Mouse (Mus musculus) gastrocnemius, postnatal 14 days (tissue): Measurements from ENCODE around the gene Itgb3. TPM values are rescaled to one million over a fixed set of nuclear protein-coding genes. Genes with fewer than 3 reads are reported as not detected.
A peak's percentile ranks its signal among the peaks of the same experiment; 100 is the strongest.

Source experiments
- DNase-seq: peaks from one replicate; pipeline ENCODE4 v3.0.0; 2021; ENCODE audit warnings: mixed read lengths
- intact Hi-C: fragments of 180-260 bp; cut with DNase I; formaldehyde crosslinking; loops from one replicate; pipeline ENCODE4 v1.15.1; 2025; ENCODE audit warnings: low total_unique reads
- total RNA-seq, 2 experiments: library from RNA; stranded (reverse); gene quantifications; 2 replicates each; pipeline ENCODE4 v1.2.3; 2021

Itgb3 gene
- total RNA-seq, 2 experiments from 2014 or later: 2.2 to 4.0 TPM

- intact Hi-C loops: no loop called here
- DNase-seq: no peak
These were observed 6.3 kb downstream of the Itgb3 start for GRCm38 (mm10) chr11:104614130-104614529.

GRCm38 (mm10) chr11:104616182-104616581, 8.4 kb downstream of the Itgb3 start:
- DNase-seq: no peak
- intact Hi-C loops: no loop called here

DNA sequence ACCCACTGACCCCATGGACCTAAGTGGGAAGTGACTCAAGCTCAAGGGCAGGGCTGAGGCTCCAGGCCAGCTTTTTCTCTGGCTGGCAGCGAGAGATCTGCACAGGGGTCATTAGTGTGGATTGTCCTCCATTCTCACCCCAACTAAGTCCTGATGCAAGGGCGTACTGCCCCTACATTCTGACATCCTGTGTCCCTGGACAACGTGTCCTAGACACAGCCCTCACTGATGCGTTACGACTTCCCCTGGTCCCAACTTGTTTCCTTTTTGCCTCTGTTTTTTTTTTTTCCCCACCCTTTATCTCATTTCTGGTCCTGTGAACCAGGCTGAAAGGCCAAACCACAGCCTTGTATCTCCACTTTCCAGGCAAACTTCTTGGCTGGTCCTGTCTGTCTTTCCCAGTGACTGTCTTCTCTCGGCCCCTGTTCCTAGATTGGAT, 10.9 kb downstream of the Itgb3 start:
- no peak for DNase-seq
- intact Hi-C loops: no loop called here

GRCm38 (mm10) chr11:104619084-104620022, 11.6 kb downstream of the Itgb3 start:
- intact Hi-C loops: no loop called here

DNA sequence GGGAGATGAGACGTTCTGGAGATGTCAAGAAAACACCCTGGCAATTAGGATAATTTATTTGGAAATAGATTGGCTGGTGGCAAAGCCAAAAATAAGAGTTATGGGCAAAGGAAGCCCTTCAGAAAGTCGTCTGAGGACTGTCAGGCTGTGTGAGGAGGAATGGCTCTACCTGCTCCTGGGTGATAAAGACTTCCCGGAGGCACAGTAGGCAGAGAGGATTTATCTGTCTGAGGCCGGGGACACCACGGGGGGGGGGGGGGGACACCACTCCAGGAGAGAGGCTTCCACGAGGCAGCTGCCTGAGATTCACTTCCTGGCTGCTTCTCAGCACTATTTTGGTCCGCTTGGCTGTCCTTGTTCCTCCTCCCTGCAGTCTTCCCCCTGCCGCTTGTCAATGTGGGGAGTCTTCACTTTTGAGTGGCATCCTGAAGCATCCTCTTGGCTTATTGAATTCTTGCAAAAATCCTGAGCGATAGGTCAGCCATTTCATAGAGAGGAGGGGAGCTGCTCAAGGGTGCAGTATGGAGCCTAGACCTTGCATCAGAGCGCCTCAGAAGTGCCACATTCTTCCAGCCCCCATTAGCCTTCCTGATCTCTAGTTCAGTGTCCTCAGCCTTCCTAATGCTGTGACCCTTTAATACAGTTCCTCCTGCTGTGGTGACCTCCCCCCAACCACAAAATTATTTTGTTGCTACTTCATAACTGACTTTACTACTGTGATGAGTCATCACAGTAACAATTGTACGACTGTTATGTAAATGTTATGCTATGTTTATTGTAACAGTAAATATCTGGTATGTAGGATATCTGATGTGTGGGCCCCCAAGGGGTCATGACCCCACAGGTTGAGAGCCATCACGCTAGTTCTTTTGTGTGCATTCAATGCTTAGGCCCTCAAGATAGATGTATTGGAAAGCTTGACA, 14.5 kb downstream of the Itgb3 start:
- peak; percentile 29 for DNase-seq
- intact Hi-C loops: no loop called here

More at GRCm38 (mm10) chr11:104619084-104620022, 11.6 kb downstream of the Itgb3 start:
- DNase-seq: no peak

- intact Hi-C loops: no loop called here
- peak; percentile 77 for DNase-seq
These were observed 17.1 kb downstream of the Itgb3 start for GRCm38 (mm10) chr11:104624791-104625391.

- intact Hi-C loops: no loop called here
- DNase-seq: peak; percentile 79
These were observed 17.9 kb downstream of the Itgb3 start for GRCm38 (mm10) chr11:104625453-104626402.

DNA sequence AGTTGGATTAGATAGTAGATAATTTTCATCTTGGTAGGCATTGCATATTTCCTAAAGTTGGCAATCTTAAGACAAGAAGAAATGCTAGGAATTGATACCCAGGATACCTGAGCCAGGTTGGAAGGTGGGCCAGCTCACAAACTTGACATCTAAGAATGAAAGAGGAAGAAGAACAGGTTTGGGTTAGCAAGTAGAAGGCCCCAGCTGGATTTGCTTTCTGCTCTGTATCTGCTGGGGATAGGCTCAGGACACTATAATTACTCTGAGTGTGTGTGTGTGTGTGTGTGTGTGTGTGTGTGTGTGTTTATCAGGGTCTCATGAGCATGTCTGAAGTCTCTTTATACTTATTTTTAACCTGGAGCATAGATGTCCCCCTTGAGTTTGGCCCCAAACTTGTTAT, 18.8 kb downstream of the Itgb3 start:
- no peak for DNase-seq
- intact Hi-C loops: no loop called here

GRCm38 (mm10) chr11:104627616-104628301, 20.0 kb downstream of the Itgb3 start:
- intact Hi-C loops: no loop called here
- DNase-seq: peak; percentile 50

GRCm38 (mm10) chr11:104628566-104628965, 20.8 kb downstream of the Itgb3 start:
- intact Hi-C loops: no loop called here
- no peak for DNase-seq

DNA sequence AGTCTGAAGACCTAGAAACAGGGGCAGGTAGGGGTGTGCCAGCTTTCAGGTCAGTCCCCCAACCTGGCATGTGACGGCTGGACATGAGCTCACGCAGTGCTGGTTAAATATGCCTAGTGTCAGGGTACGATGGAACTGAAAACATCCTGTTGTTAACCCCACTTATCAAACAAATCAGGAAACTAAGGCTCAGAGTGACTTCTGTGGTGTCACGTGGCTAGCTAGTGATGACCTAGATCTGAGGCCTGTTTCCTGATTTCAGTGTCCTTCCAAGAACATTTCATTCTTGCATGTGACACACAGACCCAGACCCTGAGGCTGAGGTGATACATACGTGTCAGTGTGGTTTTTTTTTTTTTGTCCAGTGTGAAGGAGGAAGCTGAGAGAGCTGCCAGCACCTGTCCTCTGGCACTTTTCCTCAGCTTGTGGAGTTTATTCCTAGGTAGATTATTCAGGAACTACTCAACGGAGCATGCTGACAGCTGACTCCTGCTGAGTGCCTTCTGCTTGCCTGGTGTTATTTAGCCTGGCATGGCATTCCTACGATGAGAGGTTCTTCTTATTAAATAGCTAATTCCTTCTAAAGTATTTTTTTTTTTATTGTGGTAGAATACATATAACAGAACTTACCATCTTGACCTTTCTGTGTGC, 22.5 kb downstream of the Itgb3 start:
- DNase-seq: no peak
- intact Hi-C loops: no loop called here

DNA sequence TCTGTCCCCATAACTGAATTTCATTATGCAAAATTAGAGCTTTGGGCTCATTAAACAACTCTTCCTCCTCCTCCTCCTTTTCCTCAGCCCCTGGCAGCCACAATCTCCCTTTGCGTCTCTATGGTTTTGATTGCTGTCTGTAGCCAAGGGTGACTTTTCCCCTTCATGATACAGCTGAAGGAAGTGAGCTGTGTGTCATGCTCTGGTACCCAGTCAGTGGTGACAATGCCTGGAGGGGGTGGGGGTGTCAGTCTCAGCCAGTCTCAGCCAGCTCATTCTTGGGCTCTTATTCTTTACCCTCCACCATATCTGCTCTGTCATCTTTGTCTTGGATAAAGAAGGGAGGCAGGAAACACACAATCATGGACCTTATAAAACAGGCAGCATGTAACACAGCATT, 23.5 kb downstream of the Itgb3 start:
- no peak for DNase-seq
- intact Hi-C loops: no loop called here

GRCm38 (mm10) chr11:104637010-104637409, 29.2 kb downstream of the Itgb3 start:
- no peak for DNase-seq
- intact Hi-C loops: no loop called here

- no peak for DNase-seq
- intact Hi-C loops: no loop called here
These were observed 30.2 kb downstream of the Itgb3 start for GRCm38 (mm10) chr11:104638006-104638405.

GRCm38 (mm10) chr11:104638906-104639305, 31.1 kb downstream of the Itgb3 start:
- intact Hi-C loops: no loop called here
- DNase-seq: no peak

- intact Hi-C loops: no loop called here
- DNase-seq: no peak
These were observed 31.8 kb downstream of the Itgb3 start for GRCm38 (mm10) chr11:104639634-104640033.

DNA sequence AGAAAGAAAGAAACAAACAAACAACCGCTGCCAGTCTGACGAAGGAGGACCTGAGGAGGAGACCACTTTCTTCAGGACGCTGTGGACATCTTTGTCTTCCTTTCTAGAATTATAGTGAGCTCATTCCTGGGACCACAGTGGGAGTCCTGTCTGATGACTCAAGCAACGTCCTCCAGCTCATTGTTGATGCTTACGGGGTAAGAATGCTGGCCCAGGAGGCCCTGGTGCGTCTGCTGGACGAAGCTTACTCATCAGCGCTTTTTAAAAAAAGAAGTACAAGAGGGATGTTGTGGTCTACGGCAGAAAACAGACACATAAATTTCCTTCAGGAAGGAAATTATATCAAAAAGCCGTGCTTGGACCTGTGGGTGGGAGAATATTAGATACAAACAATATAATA, 33.1 kb downstream of the Itgb3 start:
- no peak for DNase-seq
- intact Hi-C loops: no loop called here

DNA sequence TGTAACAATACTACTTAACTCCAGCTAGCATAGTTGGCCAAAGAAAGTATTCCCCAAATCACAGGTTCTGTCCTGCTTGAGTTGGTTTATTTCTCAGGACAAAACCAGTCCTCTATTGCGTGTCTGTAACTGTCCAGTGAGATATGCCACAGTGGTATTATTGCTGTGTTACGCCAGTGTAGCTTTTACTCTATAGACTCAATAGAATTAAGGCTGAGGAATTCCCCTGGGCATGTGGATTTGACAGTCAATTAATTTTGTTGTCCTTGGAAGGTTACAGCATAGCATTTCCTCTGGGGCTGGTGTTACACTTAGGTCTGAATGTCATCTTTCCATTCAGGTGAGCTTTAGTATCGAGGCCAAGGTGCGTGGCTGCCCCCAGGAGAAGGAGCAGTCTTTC, 35.4 kb downstream of the Itgb3 start:
- intact Hi-C loops: no loop called here
- no peak for DNase-seq
